Mouse (Mus musculus) C2C12 (cell line): ENCODE results near the gene Camk2d. TPM values are rescaled to one million over a fixed set of nuclear protein-coding genes. Genes with fewer than 3 reads are reported as not detected.

Experiments used
- H3K27me3 ChIP-seq: one replicate; pipeline ENCODE4 v1.6.1; 2011; ENCODE audit not compliant: control insufficient read depth, insufficient read depth, insufficient read length
- H3K36me3 ChIP-seq: one replicate; pipeline ENCODE4 v1.6.1; 2011; ENCODE audit not compliant: control insufficient read depth, insufficient read depth
- H3K4me3 ChIP-seq: one replicate; pipeline ENCODE4 v1.5.1; 2011; ENCODE audit warnings: mild to moderate bottlenecking, control low read depth; ENCODE audit not compliant: poor library complexity, insufficient read depth, severe bottlenecking
- H3K79me2 ChIP-seq: one replicate; pipeline ENCODE4 v1.6.1; 2011; ENCODE audit not compliant: control insufficient read depth, insufficient read depth
- H3K79me3 ChIP-seq: one replicate; pipeline ENCODE4 v1.6.1; 2011; ENCODE audit warnings: low read depth, control low read depth
- H3ac ChIP-seq: one replicate; pipeline ENCODE3; 2011; ENCODE audit warnings: low read depth; ENCODE audit not compliant: control insufficient read depth, insufficient read length
- CEBPB ChIP-seq: IDR thresholded peaks from one replicate; pipeline ENCODE4 v1.6.1; 2011; ENCODE audit warnings: low read depth, mild to moderate bottlenecking, control low read depth, moderate library complexity
- CTCF ChIP-seq: IDR thresholded peaks from one replicate; pipeline ENCODE4 v1.5.1; 2011; ENCODE audit not compliant: control insufficient read depth, insufficient read depth, insufficient read length
- FOSL1 ChIP-seq: IDR thresholded peaks from one replicate; pipeline ENCODE4 v1.8.0; 2011; ENCODE audit warnings: mild to moderate bottlenecking, low read length; ENCODE audit not compliant: poor library complexity, insufficient read depth, severe bottlenecking
- MAX ChIP-seq: IDR thresholded peaks from one replicate; pipeline ENCODE4 v1.6.1; 2011; ENCODE audit warnings: mild to moderate bottlenecking, control low read depth
- MYOD1 ChIP-seq: IDR thresholded peaks from one replicate; pipeline ENCODE4 v1.6.1; 2011; ENCODE audit warnings: low read depth; ENCODE audit not compliant: control insufficient read depth, insufficient read length
- MYOG ChIP-seq: IDR thresholded peaks from one replicate; pipeline ENCODE4 v1.6.1; 2011; ENCODE audit not compliant: control insufficient read depth, insufficient read length; ENCODE audit errors: extremely low read depth
- USF1 ChIP-seq: IDR thresholded peaks from one replicate; pipeline ENCODE4 v1.6.1; 2011; ENCODE audit warnings: low read depth, mild to moderate bottlenecking, control low read depth, moderate library complexity
- polyA plus RNA-seq: library from polyadenylated mRNA; unstranded; fragments of >200 nt; fragmentation: generic; extraction: Trizol; gene quantifications from one replicate; pipeline ENCODE4 v1.2.1, GENCODE M21; 2012; ENCODE audit warnings: missing spikeins

Camk2d gene
- polyA plus RNA-seq, 1 experiment: 23.5 TPM

- no peak for TF ChIP-seq MAX
- TF ChIP-seq MYOG: no peak
- no peak for TF ChIP-seq CEBPB
- no peak for TF ChIP-seq CTCF
- no peak for TF ChIP-seq MYOD1
- no peak for TF ChIP-seq FOSL1
- TF ChIP-seq USF1: no peak
- H3K27me3 ChIP-seq: no peaks in the 10 kb centered on the region
Measured at GRCm38 (mm10) chr3:126604656-126605434, 8.7 kb downstream of the Camk2d start.

DNA sequence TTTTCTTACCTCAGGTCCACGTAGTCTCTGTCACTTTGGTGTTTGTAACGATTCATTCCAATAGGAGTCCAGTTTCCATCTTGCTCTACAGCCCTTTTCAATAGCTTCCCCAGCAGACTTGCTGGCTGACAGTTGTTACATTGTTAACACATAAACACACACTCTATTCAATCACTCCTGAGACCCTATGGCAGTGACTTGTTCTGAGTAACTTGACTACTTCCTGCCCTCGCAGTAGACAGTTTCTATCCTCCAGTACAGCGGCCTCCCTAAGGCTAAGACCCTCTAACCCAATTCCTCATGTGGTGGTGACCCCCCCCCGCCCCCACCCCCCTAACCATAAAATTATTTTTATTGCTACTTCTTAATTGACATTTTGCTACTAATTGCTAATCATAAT is 13.2 kb downstream of the Camk2d start:
- H3K36me3 ChIP-seq: peaks cover 28% of the 10 kb centered on the region
- no peak for TF ChIP-seq CEBPB
- no peak for TF ChIP-seq MAX
- TF ChIP-seq MYOG: no peak
- no peak overlapping the region for H3K4me3 ChIP-seq
- no peaks in the 10 kb centered on the region for H3K27me3 ChIP-seq
- H3K79me2 ChIP-seq: peaks cover 96% of the 10 kb centered on the region
- H3ac ChIP-seq: no peak overlapping the region
- H3K79me3 ChIP-seq: peaks cover 73% of the 10 kb centered on the region

More at GRCm38 (mm10) chr3:126604656-126605434, 8.7 kb downstream of the Camk2d start:
- Histone ChIP-seq H3K79me3 (peaks cover 82% of the 10 kb centered on the region), H3K36me3 (peaks cover 50% of the 10 kb centered on the region), H3K79me2 (peaks cover 96% of the 10 kb centered on the region), H3ac (no peak overlapping the region), H3K4me3 (no peak overlapping the region)

DNA sequence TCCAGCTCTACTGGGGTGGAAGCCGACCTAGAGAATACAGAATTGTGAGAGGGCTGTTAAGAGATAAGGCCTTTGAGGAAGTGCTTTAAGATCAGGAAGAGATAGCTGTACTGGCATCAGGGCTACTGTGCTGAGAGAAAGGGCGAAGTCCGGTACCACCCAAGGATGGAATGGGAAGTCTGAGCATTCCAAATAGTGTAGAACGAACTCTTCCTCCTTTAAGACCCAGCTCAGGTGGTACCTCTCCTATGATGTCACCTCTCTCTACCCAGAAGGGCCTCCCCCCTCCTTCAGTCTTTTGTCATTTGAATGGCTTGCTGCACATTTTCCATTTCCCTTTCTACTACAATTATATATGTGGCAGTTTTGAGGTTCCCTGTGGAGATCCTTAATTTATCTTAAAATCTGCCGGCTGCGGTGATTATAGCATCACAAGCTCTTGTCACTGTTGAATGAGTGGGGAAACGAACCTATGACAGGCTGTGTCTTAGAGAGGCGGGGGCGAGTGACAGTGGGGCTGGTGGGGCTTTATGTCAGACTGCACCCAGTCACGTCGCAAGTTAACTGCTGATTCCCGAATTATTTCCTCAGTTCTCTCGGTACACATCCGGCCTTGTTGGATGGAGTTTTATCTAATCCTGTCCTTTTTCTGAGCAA is 13.8 kb downstream of the Camk2d start:
- Histone ChIP-seq H3K79me2 (peaks cover 96% of the 10 kb centered on the region), H3ac (no peak overlapping the region), H3K4me3 (no peak overlapping the region), H3K79me3 (peaks cover 74% of the 10 kb centered on the region), H3K36me3 (peaks cover 24% of the 10 kb centered on the region), H3K27me3 (no peaks in the 10 kb centered on the region)
- TF ChIP-seq MYOD1: no peak
- no peak for TF ChIP-seq CEBPB
- no peak for TF ChIP-seq MYOG
- TF ChIP-seq MAX: no peak
- TF ChIP-seq CTCF: no peak
- TF ChIP-seq USF1: no peak
- TF ChIP-seq FOSL1: no peak

GRCm38 (mm10) chr3:126611624-126612023 is 15.5 kb downstream of the Camk2d start:
- Histone ChIP-seq H3K4me3 (no peak overlapping the region), H3K79me2 (peaks cover 96% of the 10 kb centered on the region), H3K27me3 (no peaks in the 10 kb centered on the region), H3ac (peak overlapping the region; percentile 53), H3K36me3 (peaks cover 14% of the 10 kb centered on the region), H3K79me3 (peaks cover 76% of the 10 kb centered on the region)
- TF ChIP-seq MAX (peak; percentile 28), CEBPB (no peak), FOSL1 (peak; percentile 81)

DNA sequence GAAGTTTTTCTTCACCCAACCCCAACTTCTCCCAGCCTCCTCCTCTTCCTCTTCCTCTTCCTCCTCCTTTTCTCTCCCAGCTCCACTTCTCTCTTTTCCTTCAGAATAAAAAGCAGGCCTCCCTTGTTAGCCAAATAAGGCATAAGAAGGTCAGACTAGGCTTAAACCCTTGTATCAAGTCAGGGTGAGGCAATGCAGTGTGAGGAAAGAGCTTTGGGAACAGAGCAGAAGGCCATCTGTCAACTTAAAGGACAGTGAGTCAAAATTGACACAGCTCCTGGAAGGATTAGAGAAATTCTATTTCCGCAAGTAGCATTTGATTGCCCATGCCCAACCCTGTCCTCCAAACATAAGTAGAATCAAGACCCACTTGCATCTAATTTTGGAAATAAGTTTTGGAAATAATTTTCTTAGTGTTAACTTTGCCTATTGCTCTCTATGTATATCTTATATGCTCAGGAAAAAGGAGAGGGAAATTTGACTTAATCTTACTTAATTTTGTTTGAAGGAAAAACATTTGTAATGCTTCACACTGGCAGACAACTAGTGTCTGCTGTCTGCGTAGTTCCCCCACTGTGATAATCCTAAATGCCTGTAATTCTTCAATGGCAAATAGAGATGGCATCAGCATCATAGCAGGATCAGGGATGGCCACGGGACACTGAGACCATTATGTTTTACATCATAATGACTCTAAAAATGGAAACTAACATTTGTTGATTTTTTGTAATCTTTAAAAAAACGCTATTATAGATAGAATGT is 16.8 kb downstream of the Camk2d start:
- TF ChIP-seq USF1 (no peak), MYOD1 (no peak), FOSL1 (no peak), MYOG (no peak)
- Histone ChIP-seq H3K79me3 (peaks cover 77% of the 10 kb centered on the region), H3K79me2 (peaks cover 96% of the 10 kb centered on the region), H3K27me3 (no peaks in the 10 kb centered on the region), H3ac (no peak overlapping the region), H3K36me3 (peaks cover 20% of the 10 kb centered on the region), H3K4me3 (no peak overlapping the region)

DNA sequence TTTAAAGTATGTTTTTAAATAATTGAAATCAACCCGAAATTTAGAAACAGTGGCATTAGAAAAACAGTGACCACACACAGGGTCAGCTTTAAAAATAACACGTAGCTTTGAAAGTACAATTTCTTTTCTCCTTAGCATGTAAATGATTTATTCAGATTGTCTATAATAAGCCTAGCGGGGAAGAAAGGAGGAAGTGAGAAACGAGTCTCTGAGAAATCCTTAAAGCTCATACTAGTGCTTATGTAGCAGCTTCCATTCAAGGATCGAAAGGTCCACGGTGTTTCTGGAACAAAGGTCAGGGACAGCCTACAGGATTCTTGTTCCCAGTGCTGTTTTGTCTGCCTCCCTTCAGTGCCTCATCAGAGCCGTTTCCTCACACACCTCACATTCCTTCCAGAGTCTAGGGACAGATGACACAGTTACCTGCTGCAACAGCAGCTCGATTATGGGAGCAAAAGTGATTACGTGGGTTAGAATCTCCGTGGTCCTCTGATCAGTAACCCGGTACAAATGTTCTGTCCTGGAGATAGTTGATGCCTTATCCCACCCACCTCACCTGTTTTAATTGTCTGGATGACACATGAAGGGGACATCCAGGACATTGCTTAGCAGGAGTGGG is 17.5 kb downstream of the Camk2d start:
- Histone ChIP-seq H3K36me3 (peaks cover 23% of the 10 kb centered on the region), H3K27me3 (no peaks in the 10 kb centered on the region), H3K79me2 (peaks cover 98% of the 10 kb centered on the region), H3ac (no peak overlapping the region), H3K4me3 (no peak overlapping the region), H3K79me3 (peaks cover 78% of the 10 kb centered on the region)
- TF ChIP-seq MYOD1: no peak
- TF ChIP-seq MYOG: no peak
- TF ChIP-seq FOSL1: no peak
- TF ChIP-seq CEBPB: no peak
- no peak for TF ChIP-seq CTCF
- no peak for TF ChIP-seq MAX
- TF ChIP-seq USF1: no peak
